Mouse (Mus musculus) urinary bladder, postnatal 36 days (tissue): Measurements from ENCODE around the gene Srebf1.

Experiments used
- DNase-seq, 2 experiments: peaks; one replicate each; pipeline ENCODE4 v3.0.0; 2022; ENCODE audit warnings: low spot score in 2 of 2, mixed read lengths in 1 of 2

Srebf1 gene

DNA sequence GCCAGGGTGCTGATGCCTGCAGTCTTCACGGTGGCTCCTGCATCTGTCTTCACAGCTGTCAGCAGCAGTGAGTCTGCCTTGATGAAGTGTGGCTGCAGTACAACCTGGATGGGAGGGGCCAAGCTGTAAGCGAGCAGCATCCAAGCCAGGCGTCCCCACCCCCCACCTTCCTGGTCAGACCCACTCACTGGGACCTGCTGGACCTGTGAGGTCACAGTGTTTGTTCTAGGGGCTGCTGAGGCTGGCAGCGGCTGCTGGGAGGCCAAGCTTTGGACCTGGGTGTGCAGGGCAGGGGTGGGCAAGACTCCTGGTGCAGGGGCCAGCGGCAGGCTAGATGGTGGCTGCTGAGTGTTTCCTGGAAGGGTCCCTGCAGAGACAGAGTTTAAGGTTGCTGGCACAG is 16.2 kb downstream of the Srebf1 start:
- DNase-seq, result no peak

DNA sequence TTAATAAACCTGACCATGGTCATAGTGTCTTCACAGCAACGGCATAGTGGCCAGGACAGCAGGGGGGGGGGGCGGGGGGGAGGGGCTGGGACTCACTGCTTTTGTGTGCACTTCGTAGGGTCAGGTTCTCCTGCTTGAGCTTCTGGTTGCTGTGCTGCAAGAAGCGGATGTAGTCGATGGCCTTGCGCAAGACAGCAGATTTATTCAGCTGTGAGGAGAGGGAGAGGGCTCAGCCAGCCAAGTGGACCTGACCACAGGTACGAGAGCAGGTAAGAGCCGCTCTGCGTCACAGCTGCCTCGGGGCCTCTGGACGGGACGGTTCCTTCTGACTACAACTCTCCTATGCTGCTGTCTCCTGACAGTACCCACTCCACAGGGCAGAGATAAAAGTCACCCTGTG is 17.4 kb downstream of the Srebf1 start:
- no peak for DNase-seq

DNA sequence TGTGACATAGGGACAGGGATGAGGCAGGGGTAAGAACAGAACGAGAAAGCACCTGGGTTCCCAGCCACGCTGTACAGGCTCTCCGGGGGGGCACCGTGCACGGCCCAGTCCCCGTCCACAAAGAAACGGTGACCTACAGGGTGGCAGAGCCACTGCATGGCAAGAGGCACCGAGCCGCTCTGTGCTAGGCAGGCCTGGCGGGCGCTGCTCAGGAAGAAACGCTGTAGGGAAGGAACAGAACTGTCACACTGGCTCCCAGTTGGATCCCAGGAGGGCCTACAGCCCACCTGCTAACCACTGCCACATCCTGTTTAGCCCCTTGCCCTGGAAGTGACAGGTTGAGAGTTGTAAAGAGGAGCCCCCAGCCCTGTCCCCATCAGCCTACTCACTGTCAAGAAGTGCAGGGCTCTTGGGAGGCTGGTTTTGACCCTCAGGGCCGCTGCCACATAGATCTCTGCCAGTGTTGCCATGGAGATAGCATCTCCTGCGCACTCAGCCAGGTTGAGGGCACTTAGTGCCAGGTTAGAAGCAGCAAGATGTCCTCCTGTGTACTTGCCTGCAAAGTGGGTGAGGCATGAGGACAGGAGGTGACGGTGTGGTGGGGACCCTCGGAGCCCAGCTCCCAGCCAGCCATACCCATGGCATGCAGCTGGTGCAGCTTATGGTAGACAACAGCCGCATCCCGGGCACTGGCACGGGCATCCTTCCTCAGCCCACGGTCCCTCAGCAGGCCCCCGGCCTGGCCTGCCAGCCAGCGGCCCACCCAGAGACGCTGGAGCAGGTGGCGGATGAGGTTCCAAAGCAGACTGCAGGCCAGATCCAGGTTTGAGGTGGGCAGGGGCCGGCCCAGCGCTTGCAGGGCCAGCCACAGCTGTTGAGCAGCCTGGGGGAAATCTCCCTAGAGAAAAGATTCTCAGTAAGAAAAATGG is 19.4 kb downstream of the Srebf1 start:
- DNase-seq, result no peak

DNA sequence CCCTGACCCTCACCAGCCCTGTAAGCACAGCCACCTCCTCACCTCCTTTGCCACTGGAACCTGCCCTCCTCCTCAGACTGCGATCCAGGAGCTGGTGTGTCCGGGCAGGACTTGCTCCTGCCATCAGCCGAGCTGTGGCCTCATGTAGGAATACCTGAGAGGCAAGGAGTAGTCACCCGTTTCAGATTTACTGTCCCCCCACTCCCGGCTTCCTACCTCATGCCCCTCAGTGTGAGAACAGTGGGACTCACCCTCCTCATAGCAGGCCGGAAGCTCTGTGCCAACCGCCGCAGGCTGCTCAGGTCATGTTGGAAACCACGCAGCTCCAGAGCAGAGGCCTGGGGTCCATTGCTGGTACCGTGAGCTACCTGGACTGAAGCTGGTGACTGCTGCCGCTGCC is 22.0 kb downstream of the Srebf1 start:
- no peak for DNase-seq

DNA sequence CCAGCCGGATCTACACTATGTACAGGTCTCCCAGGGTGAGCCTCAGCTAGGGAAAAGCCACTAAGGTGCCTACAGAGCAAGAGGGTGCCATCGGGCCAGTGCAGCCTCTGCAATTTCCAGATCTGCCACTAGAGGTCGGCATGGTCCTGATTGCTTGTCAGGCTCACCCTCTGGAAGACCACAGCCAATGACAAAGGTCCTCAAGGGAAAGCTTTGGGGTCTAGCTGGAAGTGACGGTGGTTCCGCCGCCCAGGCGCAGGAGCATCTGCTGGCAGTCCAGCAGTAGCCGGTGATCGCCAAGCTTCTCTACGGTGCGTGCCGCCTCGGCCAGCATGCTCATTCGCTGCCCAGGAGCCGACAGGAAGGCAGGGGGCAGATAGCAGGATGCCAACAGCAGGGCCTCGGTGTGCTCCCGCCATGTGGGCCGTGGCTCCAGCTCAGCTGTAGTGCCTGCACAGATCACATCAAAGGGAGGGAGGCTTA is 22.6 kb downstream of the Srebf1 start:
- DNase-seq, result peak; percentile 86 to 89

DNA sequence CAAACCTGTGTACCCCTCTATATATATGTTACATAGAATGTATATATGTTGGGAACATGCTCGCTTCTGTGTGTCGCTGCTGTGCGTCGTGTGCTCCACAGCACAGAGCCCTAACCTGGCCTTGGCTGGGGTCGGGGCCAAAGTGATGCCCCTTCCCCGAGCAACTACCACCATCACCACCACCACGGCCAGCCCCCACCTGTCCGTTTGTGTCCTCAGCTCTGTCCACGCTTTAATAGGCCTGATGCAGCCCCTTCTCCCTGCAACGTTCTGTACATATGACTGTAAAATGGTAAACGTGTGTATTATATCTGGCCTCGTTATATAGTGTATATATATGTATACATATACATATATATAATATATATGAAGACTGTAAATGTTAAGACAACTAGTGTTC is 23.7 kb downstream of the Srebf1 start:
- no peak for DNase-seq

DNA sequence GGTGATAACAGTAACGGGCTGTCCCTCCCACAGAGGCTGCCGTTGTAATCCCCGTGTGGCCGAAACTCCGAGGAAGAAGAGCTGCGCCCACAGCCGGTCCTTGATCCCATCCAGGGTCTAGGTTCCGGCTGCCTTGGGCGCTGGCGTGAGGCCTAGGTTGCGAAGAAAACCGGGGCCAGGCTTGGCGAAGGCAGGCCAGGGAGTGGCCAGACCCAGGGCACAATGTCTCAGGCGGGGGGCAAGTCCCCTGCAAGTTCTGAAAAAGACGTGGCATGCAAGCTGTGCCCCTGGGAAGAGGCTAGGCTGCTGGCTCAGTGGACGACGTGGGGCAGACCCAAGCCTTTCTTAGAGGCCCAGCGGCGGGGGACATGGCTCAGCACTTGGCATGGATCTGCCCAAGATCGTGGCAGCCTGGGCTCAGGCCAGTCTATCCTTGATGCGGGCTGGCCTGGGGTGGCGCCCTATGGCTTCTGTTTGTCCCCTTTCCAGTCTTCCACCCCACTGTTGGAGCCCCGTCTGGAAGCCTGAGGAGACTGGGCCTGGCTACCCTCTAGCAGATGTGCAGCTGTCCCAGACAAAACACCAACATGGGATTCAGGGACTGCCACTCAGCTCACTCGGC is 24.3 kb downstream of the Srebf1 start:
- no peak for DNase-seq

DNA sequence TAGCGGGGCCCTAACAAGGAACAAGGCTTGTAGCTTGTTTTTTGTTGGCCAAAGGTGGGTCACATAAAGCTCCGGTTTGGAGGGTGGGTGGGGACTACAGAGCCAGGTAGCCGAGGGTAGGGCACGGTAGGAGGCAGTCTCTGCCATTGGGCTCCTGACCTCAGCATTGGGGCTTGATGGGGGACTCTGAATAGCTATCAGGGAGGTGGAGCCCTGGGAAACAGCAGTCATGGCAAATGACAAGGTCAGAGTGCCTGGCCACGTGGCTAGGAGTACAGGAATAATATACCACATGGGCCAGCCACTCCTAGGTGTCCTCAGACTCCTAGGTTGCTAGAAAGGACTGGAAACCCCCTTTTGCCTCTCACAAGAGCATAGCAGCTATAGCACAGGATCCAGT is 26.0 kb downstream of the Srebf1 start:
- no peak for DNase-seq

DNA sequence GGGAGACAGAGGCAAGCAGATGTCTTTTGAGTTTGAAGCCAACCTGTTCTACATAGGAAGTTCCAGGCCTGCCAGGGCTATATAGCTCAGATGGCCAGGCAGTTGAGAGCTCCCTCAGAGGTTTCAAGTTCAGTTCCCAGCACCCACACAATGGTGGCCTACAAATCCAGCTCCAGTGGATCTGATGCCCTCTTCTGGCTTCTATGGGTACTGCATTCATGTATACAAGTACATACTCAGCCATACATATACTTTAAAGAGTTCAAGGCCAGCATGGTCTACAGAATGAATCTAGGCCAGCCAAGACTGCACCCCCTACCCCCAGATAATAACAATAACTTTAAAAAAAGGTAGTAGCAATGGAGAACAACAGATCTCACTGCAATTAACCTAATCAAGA is 27.3 kb downstream of the Srebf1 start:
- DNase-seq, result no peak

DNA sequence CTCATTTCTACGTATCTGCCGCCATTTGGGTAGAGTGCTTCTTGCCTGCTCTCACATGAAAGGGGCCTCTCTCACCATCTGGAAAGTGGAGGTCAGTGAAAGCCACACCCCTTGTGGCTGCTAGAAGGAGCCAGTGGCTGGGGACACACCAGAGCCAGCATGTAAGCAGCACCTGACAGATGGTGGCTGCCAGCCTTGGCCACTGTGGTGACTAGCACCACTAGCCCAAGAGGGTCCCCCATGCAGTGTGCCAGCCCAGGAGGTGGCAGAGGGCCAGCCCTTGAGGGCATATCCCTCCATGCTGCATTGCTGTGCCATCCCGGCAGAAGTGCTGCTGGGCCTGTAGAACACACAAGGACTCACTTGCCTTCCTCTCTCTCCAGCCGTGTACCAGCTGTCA is 28.8 kb downstream of the Srebf1 start:
- DNase-seq, result no peak

DNA sequence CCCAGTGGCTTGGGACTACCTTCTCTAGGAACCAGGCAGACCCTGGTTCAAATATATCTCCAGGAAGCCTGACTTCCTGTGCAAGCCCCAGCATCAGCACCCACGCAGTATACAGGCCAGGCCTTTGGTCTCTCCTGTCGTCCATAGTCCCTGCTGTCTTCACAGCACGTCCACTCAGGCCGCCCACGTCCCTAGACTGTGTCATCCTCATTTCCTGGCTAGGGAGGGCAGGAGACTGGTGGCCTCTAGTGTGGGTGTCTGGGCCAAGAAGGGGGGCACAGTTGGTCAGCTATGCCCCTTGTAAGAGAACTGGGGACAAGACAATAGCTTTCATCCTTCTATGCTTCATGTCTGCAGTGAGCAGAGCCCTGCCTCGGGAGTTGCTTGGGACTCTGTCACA is 29.8 kb downstream of the Srebf1 start:
- DNase-seq, result no peak

DNA sequence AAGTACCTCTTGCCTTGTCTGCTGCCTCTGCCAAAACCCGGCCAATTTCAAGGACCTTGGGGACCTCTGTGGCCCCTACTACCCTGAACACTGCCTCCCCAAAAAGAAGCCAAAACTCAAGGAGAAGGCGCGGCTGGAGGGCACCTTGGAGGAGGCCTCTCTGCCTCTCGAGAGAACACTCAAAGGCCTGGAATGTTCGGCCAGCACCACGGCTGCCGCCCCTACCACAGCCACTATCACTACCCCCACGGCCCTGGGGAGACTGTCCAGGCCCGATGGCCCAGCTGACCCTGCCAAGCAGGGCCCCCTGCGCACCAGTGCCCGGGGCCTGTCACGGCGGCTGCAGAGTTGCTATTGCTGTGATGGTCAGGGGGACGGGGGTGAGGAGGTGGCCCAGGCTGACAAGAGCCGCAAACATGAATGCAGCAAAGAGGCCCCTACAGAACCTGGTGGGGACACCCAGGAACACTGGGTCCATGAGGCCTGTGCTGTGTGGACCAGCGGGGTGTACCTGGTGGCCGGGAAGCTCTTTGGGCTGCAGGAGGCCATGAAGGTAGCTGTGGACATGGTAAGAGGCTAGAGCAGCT is 32.2 kb downstream of the Srebf1 start:
- no peak for DNase-seq

DNA sequence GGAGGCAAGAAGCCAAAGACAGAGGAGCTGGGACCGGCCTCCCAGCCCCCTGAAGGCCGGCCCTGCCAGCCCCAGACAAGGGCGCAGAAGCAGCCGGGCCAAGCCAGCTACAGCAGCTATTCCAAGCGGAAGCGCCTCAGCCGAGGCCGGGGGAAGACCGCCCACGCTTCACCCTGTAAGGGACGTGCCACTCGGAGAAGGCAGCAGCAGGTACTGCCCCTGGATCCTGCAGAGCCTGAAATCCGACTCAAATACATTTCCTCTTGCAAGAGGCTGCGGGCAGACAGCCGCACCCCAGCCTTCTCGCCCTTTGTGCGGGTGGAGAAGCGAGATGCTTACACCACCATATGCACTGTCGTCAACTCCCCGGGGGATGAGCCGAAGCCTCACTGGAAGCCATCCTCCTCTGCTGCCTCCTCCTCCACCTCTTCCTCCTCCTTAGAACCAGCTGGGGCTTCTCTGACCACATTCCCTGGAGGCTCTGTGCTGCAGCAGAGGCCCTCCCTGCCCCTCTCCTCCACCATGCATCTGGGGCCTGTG is 32.8 kb downstream of the Srebf1 start:
- DNase-seq, result no peak

DNA sequence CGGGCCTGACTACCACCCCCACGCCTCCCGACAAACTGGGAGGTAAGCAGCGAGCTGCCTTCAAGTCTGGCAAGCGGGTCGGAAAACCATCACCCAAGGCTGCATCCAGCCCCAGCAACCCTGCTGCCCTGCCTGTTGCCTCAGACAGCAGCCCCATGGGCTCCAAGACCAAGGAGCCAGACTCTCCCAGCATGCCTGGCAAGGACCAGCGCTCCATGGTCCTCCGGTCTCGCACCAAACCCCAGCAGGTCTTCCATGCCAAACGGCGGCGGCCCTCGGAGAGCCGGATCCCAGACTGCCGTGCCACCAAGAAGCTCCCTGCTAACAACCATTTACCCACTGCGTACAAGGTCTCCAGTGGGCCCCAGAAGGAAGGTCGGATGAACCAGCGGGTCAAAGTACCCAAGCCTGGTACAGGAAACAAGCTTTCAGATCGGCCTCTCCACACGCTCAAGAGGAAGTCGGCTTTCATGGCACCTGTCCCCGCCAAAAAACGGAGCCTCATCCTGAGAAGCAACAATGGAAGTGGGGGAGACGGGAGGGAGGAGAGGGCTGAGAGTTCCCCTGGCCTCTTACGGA is 34.0 kb downstream of the Srebf1 start:
- DNase-seq, result no peak

DNA sequence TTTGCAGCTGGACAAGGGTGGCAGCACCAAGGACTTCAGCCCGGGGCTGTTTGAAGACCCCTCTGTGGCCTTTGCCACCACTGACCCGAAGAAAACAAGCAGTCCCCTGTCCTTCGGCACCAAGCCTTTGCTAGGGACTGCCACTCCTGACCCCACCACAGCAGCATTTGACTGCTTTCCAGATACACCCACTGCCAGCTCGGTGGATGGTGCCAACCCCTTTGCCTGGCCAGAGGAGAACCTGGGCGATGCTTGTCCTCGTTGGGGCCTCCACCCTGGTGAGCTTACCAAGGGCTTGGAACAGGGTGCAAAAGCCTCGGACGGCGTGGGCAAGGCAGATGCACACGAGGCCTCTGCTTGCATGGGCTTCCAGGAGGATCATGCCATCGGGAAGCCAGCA is 35.3 kb downstream of the Srebf1 start:
- DNase-seq, result no peak

DNA sequence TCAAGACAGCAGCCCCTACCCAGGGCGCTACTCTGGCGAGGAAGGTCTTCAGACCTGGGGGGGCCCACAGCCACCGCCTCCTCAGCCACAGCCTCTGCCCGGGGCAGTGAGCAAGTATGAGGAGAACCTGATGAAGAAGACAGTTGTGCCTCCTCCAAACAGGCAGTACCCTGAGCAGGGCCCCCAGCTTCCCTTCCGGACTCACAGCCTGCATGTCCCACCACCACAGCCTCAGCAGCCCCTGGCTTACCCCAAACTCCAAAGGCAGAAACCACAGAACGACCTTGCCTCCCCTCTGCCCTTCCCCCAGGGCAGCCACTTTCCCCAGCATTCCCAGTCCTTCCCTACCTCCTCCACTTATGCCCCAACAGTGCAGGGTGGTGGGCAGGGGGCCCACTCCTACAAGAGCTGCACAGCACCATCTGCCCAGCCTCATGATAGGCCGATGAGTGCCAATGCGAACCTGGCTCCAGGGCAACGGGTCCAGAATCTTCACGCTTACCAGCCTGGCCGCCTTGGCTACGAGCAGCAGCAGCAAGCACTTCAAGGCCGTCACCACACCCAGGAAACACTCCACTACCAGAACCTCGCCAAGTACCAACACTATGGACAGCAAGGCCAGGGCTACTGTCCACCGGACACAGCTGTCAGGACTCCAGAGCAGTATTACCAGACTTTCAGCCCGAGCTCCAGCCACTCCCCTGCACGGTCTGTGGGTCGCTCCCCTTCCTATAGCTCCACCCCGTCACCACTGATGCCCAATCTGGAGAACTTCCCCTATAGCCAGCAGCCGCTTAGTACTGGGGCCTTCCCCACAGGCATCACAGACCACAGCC is 36.8 kb downstream of the Srebf1 start:
- no peak for DNase-seq

DNA sequence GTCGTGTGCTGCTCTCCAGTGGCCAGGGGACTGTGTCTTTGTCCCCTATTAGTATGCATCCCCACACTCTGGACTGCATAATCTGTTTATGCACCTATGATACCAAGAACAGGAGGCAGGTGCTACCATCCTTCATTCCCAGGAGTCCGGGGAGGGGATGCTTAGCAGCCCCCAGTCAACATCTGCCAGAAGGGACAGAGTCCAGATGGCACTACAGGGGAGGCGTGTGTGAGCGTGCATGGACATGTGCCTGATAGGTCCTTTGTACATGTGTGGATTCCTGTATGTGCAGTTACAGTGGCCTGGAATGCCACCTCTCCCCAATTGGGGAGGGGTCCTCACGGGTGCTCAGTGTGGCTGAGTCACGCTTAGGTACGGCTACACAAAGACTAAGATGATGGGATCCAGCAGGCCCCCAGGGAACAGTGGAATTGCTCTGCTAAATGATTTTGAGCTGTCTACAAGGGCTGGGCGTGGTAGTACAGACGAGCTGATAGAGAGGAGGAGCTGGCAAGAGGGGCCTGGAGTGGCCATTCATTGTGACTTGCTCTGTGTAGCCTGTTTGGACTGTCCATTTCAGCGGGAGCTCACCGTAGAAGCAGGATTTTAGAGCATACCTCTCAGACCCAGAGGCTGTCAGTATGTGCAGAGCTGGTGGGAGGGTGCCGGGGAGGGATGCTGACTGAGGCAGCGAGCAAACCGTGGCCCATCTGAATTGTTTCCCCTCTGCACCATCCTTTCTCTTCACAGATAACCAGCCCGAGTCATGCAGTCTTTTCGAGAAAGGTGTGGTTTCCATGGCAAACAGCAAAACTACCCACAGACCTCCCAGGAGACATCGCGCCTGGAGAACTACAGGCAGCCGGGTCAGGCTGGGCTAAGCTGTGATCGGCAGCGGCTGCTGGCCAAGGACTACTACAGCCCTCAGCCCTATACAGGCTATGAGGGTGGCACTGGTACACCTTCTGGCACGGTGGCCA is 37.7 kb downstream of the Srebf1 start:
- DNase-seq, result no peak

DNA sequence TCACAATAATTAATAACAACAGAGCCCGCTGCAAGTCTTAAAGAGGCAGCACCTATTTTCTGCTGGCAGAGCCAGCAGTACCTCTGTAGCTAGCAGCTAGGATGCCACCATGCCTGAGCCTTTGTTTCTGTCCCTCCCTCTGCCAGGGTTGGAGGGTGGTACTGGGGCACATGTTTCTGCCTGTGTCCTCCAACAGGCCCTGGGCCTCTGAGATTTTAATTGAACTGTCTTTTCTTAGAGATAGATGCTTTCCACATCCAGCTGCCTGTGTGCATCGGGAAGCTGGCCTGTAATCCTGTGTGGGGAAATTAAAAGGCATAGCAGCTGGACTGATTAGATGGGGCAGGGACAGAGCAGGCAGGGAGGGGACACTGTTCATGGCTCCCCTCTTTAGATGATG is 39.6 kb downstream of the Srebf1 start:
- no peak for DNase-seq

DNA sequence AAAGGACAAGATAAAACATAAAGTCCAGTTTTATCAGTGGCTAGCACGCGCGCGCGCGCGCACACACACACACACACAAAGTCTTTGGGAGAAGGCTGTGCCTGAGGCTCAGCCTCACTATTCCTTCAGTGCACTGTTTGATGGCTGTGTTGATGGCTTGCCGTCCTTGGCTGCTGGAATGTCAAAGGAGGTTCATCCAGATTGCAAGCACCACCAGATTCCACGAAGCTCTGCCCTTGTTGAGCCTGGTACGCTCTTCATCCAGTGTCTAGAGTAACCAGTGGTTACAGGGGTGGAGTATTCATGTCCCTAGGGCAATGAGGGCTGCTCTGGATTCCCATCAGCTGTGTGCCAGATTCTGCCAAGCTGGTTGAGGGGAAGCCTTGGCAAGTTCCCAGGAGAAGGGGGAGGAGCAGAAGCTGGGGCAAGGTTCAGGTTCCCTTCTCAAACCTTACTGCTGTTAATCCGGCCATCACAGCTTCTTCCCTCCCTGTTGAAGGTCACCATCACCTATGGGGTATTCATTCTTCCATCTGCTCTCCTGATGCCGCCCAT is 40.2 kb downstream of the Srebf1 start:
- no peak for DNase-seq

DNA sequence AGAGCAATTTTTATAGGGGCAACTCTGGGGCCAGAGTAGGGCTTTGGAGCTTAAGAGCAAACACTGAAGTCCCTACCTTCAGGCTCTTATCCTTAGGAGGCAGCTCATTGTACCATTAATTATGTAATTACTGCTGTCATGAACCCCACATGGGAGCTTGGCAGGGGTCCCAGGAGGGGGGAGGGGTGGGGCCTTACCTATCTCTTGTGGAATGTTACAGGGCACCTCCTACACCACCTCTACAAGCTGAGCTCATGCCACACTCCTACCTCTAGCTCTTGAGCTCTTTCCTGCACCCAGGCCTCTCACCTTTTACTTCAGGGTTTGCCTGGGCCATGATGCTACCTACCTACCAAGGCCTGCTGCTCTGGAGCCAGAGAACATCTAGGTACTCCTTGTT is 43.9 kb downstream of the Srebf1 start:
- peak; percentile 60 to 67 for DNase-seq
